Mouse (Mus musculus): ENCODE data around the gene Fcrl5.
A peak's percentile ranks its signal among the peaks of the same experiment; 100 is the strongest.
"Not testable (repeated sequence)": the region's sequence is repeated elsewhere in the genome, so short reads cannot be mapped to it uniquely, and the experiment has no call there.

The Fcrl5 gene

DNA sequence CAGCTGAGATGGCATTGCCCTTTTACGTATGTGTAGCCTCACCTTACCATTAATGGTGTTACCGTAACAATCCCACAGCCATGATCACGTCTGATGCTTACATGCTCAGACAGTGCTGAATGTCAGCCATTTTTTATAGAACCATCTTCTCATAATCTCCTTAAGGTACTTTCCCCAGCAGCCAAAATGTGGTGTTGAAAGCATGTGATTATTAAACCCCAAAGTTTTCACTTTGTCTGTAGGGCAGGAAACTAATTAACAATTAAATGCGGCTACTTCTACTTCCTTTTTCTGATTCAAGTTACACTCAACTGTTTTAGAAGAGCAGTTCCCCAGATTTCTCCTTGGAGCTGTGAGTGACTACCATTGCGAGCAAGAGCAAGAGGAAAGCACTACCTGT lies at the start of gene Fcrl5:
TSS of gene Fcrl5 (plus strand) at position 295 of the 400 bp plus-strand sequence.
- no peak for DNase-seq (ENCODE audit: low spot score)

DNA sequence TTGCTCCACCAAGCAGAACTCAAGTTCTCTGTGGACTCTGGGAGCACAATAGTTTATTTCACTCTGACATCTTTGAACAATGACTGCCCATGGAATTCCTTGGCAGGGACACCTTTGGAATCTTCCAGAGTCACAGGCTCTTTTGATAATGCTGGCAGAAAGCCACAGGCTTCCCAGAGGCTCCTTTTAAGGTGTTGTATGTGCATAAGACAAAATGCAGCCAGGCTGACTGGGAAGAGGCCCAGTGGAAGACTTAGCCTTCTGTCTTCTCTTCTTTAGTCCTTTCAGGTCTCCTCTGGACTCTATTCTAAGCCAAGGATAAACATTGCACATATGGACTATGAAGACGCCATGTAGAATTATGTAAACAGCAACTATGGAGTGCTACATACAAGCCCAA lies 44.6 kb upstream of the Fcrl5 start:
- DNase-seq (ENCODE audit: low spot score) = no peak

DNA sequence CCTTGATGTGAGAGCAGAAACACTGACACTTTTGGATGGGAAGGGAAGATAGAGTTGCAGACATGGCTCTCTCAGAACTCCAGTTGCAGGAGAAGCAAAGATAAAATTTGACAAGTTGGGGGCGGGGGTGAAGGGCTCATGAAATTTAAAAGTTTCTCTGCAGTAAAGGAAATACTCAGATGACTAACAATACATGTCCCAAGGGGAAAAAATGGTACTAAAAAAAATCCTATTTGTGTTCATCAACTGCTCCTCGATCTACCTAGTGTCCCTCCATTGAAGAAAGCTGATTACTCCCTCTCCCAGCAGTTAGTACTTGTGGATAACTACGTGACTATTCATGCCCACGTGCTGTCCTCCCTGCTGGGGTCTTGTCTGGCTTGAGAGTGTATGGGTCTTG lies 36.8 kb upstream of the Fcrl5 start:
- no peak for DNase-seq (ENCODE audit: low spot score)

DNA sequence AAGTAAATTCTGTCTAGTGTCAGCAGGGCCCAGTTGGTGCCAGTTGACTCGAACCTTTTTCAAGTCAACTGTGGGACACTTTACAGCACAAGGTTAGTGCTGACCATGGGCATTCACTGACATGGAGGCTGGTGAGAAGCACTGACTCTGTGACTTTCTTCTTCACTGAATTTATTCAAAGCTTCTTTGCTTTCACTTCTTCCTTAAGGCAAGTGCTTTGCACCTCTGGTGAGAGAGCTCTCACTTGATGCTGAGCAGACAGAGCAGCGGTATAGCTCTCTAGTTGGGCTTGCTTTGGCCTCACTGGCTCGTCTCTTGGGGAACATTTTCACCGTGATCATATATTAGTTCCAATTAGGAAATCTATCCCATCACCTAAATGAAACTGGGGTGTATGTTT lies 35.7 kb upstream of the Fcrl5 start:
- DNase-seq (ENCODE audit: low spot score) = no peak

DNA sequence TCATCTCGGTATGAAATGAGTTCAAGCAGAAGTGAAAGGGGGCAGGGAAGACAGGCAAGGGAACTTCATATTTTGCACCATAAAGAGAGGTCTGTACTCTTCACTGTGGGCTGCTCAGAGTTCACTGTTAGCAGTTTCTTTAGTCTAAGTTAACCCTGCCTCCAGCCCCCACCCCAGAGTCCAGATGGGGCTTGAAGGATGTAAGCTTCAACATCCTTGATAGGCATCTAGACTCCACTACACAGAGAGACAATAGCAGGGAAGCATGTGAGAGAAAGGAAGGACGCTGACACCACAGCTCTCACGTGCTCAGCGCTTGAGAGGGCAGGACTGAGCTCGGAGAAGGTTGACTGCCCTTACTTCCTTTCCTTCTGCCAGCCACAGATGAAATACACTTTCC lies 34.3 kb upstream of the Fcrl5 start:
- no peak for DNase-seq (ENCODE audit: low spot score)

DNA sequence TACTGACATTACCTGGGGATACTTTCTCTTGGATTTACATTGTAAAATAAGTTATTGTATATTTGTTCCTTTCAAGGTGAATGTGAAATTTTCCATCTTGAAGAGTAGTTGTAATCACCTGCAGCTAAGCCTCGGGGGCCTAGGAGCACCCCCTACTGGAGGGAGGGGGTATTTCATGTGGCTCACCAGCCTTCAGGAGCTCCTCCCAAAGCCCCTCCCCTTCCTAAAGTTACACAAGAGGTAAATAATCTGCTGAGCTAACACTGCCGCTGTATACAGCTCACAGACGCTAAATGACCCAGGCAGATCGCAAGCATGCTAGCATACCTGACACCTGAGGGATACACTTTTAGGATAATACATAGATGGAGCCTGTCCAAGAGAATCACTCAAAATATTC lies 27.4 kb upstream of the Fcrl5 start:
- DNase-seq (ENCODE audit: low spot score) = no peak

DNA sequence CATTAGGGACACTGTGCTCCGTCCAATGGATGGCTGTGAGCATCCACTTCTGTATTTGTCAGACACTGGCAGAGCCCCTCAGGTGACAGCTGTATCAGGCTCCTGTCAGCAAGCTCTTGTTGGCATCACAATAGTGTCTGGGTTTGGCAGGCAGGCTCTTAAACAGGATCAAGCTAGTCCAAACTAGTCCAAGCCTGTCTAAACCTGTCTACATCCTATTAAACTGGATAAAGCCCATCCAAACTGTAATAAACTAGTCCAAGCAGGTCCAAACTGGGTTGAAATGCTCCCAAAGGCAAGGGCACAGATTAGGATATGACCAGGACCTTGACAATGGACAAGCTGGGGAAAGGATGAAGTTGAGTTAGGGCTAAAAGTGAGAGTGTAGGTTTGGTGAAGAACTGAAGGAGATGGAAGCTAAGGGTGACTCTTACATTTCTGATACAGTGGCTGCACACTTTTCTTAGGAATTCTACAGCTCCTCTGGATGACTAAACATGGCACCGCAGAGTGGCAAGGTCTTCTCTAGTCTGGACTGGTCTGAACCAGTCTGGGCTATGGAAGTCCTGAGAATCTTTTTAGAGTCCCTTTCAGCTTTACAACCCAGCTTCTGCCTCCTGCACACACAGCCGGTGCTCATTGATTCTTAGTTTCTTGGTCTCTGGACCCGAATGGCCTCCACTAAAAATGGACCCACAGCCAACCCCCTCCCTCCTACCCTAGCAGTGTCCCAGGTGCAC lies 26.2 kb upstream of the Fcrl5 start:
- DNase-seq (ENCODE audit: low spot score) = no peak

DNA sequence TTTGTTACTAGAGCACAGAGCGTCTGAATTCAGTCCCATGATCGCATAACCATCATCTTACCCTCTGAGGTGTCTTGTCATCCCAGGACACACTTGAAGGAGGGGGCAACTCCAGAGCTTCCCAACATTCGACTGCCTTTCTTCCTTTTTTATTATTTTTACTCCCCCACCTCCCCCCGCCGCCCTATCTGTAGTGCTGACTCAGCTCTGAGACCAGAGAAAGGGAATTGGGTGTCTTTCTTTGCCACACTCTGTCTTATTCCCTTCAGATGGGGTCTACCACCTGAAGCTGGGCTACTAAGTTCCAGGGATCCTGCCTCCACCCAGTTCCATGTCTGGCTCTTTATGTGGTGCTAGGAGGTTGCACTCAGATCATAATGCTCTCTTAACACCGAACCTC lies 25.0 kb upstream of the Fcrl5 start:
- no peak for DNase-seq (ENCODE audit: low spot score)

DNA sequence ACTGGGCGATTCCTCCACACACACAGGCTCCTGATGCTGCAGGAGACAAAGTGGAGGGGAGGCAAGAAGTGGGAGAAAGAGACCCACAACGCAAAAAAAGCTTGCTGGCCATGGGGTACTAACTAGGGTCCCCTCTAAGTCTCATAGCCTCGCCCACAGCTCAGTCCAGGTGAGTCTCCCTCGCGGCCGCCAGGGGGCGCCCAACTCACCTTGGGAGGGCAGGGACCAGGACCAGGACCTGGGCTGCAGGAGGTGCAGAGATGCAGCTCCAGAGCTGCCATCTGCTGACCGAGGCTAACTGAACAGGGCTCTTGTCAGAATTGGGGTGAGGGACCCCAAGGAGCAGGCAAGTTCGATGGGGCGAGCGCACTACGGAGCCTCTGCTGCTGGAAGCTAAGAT lies 24.4 kb upstream of the Fcrl5 start:
- peak; percentile 10 for DNase-seq (ENCODE audit: low spot score)

DNA sequence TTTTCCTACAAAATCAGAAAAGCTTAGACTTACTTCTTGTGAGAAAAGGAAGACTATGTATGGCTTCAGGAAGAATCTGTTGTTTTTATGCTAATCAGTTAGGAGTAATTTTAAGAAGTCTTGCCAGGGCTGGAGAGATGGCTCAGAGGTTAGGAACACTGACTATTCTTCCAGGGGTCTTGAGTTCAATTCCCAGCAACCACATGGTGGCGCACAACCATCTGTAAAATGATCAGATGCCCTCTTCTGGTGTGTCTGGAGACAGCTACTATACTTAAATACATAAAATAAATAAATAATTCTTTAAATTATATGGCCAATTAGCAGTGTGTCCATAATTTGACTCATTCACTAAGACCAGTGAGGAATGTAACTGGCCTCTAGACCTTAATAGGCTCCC lies 14.9 kb upstream of the Fcrl5 start:
- DNase-seq (ENCODE audit: low spot score) = no peak

DNA sequence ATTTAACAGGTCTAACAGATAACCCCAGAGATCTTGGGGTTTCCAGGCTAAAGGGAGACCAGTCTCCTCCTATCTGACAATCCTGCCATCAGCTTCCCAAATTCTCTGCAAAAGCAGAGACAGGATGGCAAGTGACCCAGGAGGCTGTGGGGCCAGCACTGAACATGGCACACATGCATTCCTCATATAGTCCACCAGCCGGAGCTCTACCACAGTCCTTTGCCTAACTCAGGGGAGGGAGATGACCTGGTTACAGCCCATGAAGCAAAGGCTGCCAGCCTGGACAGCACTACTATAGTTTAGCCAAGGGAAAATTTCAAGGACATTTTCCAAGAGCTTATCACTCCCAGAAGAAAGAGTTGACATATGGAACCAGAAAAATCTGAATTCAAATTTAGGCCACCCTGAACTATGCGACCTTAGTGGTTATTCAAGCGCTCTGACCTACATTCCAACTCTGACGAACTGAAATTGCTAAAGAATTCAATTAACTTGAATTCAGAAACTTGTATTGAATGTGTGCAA lies 13.1 kb upstream of the Fcrl5 start:
- DNase-seq (ENCODE audit: low spot score) = no peak

DNA sequence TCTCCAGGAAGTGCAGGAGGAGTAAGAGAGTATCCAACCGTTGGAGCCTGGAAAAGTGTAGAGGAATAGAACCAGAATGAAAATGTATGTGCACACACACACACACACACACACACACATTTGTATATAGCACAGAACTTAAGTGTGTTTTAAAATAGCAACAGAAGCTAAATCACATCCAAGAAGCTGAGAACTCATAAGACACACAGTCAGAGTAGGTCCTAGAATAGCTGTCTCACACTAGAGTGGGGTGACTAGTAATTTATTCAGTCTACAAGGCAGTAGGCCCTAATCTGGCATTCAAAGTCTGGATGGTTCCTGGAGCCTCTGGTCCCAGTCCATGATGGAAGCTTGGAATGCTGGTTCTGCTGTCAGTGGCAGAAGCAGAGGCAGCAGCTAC lies 5.0 kb downstream of the Fcrl5 start:
- DNase-seq (ENCODE audit: low spot score) = no peak

DNA sequence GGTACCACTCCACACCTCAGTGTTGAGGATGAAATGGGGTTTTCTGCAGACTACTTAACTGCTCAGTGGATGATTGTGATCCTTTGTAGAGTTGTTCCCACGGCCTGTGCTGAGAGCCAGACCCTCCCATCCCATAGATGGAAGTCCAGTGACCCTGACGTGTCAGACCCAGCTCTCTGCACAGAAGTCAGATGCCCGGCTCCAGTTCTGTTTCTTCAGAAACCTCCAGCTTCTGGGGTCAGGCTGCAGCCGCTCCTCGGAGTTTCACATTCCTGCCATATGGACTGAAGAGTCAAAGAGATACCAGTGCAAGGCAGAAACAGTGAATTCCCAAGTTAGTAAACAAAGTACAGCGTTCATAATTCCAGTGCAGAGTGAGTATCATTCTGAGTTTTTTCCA lies 8.4 kb downstream of the Fcrl5 start:
- DNase-seq (ENCODE audit: low spot score) = no peak

DNA sequence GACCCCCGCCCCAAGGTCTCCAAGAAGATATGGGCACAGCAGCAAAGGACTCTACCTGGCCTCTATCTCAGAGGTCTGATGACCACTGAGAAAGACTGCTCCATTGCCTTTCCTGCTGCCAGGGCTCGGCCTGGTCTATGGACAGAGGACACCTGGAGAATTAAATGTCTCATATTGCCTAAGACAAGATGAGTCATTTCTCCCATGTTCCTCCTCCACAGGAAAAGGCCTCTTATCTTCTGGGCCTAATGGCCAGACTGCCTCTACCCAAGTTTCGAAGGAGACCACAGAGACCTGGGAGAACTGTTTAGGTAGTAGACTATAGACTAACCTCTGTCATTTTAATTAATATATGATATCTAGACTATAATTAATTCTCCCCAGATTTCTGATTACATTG lies 29.9 kb downstream of the Fcrl5 start:
- no peak for DNase-seq (ENCODE audit: low spot score)

DNA sequence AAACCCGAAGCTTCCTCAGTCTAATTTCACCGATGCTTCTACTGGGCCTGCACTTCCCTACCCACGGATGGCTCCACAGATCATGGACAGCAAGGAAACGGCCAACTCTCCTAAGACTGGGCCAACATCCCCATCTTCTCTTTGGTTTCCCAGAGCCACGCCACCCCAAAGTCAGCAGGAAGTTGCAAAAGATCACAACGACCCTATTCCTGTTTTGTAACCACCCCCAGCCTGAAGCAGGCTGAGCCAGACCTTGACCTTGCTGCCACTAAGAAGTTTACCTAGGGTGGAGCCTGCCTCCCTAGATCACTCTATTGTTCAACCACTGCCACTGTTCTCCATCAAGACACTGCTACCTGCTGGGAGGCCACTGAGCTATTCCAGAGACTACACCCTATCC lies 31.4 kb downstream of the Fcrl5 start:
- DNase-seq (ENCODE audit: low spot score) = no peak

DNA sequence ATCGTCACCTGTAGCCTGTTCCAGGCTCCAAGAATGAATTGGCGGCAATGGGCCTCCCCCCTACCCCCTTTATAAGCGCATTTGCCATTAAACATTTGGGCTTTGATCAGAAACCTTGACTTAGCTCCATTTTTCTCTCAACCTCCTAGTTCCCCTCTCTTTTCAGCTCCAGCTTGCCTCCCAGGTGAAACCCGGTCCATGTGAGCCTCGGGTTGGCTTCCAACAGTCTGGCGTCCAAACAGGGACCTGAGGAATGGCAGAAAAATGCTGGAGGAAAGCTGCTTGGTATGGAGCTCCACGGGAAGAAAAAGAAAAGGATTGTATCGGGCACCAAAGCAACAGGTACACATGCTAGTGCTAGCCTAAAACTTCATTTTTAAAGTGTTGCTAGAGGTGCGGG lies 31.8 kb downstream of the Fcrl5 start:
- DNase-seq (ENCODE audit: low spot score) = no peak

DNA sequence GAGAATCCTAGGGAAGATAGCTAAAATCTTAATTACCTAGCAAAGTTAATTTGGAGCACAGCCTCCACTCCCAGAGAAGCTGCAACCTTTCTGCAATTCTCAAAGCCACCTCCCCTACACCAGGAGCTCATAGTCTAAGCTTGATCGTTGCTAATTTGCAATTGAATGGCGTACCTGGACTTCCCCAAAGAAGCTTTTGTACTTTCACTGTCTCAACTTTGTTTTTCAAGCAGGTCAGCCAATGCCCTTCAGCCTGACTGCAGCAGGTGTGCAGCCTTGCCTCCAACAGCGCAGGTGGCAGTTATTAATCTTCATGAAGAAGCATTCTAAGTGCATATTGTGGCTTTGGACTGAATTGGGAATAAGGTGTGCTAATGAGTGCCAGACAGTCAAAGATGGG lies 42.4 kb downstream of the Fcrl5 start:
- DNase-seq (ENCODE audit: low spot score) = not testable (repeated sequence)

DNA sequence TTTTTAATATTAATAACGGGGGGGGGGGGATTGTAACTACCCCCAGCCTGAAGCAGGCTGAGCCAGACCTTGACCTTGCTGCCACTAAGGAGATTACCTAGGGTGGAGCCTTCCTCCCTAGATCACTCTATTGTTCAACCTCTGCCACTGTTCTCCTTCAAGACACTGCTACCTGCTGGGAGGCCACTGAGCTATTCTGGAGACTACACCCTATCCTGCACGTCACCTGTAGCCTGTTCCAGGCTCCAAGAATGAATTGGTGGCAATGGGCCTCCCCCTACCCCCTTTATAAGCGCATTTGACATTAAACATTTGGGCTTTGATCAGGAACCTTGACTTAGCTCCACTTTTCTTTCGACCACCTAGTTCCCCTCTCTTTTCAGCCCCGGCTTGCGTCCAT lies 43.0 kb downstream of the Fcrl5 start:
- not testable (repeated sequence) for DNase-seq (ENCODE audit: low spot score)

DNA sequence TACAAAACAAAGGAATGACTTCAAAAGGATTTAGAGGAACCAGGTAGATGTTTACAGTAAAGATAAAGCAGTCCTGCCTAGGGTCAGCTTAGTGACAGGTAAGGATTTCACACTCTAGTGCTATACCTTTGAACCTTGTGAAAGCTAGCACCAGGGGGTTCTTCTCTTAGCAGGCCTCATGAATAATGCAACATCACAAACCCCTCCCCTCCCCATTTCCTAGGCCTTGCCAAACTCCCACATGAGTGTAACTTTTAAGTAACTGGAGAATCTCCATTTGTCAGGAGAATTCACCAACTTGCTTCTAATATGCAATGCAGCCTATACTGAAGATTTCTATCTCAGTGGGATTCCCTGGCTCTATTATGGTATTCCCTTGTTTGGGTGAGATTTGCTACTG lies 43.7 kb downstream of the Fcrl5 start:
- DNase-seq (ENCODE audit: low spot score) = not testable (repeated sequence)

DNA sequence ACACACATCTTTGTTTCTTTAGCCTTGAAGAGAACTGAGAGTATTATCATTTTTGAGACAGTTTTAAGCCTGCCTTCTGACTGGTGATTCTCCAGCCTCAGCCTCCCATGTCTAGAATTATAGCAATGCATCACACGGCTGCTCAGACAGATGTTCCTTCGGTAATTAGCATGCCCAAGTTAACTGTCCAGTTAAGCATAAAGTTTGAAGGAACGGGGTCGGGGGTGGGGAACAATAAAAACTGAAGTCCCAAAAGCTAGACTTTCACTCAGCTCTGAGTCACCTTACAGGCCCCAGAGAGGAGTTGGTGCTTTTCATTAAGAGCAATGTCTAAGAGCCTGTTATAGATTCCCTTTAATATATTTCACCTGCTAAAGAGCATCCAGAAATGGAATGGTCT lies 51.8 kb downstream of the Fcrl5 start:
- DNase-seq (ENCODE audit: low spot score) = no peak

DNA sequence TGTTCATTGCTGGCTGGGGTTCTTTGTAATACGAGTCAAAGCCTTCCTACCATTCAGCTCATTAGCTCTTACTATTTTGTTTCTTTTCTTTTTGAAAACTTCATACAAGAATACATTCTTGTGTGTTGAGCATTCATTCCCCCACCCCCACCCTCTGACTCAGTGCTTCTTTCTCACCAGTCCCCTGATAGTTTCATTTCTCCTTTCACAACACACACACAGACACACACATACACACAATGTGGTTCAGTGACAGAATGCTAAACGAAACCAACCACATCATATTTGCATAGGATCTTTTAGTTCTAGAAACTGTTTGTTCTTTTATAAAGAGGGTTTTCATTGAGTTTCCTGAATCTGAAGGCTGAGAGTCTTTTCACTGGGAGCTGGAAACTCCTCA lies 52.3 kb downstream of the Fcrl5 start:
- DNase-seq (ENCODE audit: low spot score) = no peak

DNA sequence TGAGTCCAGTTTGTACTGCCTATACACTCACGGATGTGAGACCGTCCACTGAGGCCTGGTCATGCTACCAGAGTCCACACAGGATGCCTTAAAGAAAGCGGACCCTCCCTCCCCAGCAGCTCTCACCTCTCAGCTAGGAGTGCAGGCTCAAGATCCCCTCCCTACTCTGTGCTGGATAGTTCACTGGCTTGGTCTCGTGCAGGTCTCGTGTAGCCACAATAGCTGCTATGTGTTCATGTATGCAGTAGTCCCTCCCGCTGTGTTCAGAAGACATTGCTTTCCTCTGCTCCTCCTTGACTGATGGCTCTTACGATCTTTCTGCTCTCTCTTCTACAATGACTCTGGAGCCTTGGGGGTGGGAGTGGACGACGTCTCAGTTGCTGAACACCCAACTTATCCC lies 62.7 kb downstream of the Fcrl5 start:
- DNase-seq (ENCODE audit: low spot score) = no peak

DNA sequence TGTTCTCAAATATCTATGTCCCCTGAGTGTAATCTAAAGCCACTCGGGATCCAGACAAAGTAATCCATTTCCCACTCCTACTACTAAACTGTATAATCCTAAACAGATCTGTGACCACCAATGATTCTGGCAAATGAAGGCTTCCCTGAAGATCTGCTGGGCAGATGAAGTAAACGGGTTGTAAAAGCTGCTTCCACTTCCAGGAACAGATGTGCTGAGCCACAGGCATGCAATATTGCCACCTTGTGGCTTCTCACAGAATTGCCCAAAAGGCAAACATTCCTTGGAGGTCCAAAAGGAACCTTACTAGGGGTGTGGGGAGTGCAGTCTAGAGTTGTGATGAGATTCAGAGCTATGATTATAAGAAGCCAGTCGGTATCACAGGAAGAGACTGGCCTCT lies 63.5 kb downstream of the Fcrl5 start:
- peak; percentile 56 for DNase-seq (ENCODE audit: low spot score)
